Comparison of ENCODE assay signal across 19 mouse cellular contexts in the genomic region with DNA sequence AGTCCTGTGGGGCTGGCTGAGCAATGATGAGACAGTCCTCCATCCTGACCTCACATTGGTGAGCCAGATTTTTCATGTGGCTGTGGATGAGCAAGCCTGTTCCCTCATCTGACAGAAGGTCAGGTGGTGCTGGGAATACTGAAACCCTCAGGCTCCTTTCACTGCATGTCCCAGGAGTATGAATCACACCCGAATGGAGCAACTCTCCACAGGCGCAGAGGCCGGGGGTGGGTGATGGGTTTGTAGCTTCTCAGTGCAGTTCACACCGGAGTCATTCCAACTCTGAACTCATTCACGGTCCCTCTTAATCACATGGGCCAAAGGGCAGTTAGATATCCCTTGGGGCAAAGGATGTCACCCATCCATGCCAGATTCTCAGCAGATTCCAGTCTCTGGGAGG. TPM values are rescaled to one million over a fixed set of nuclear protein-coding genes. Genes with fewer than 3 reads are reported as not detected.
"Had no signal": no experiment of that assay in that cellular context is flagged by ENCODE, and none has a peak within 500 bp of the region (broad histone marks: within the 10 kb centered on the region; RNA-seq: fewer than 3 reads in every experiment).

No protein-coding gene starts in this region.

- ATAC-seq: lung, postnatal 0 days had no signal

- H3K9me3 ChIP-seq: kidney, embryonic 15.5 days; limb, embryonic 13.5 days; liver, embryonic 15.5 days; neural tube, embryonic 12.5 days had no signal

- H3K4me1 ChIP-seq: liver, embryonic 15.5 days had no signal

- H3K9ac ChIP-seq: kidney, embryonic 15.5 days; limb, embryonic 13.5 days; liver, embryonic 15.5 days; neural tube, embryonic 12.5 days had no signal

- H3K4me3 ChIP-seq: kidney, embryonic 15.5 days; limb, embryonic 13.5 days; liver, embryonic 15.5 days; neural tube, embryonic 12.5 days had no signal

- DNase-seq: kidney, postnatal 14 days; left cerebral cortex, postnatal 4 days; lung, adult 2 months; lung, postnatal 36 days; midbrain, embryonic 14.5 days; retina, postnatal 1 day; right cerebral cortex, postnatal 4 days; spleen, adult 18-20 months; thymus, adult 18-20 months; thymus, postnatal 14 days had no signal

- H3K27me3 ChIP-seq: limb, embryonic 13.5 days; liver, embryonic 15.5 days; neural tube, embryonic 12.5 days had no signal

- H3K36me3 ChIP-seq: kidney, embryonic 15.5 days; limb, embryonic 13.5 days; liver, embryonic 15.5 days; neural tube, embryonic 12.5 days had no signal

- H3K4me2 ChIP-seq: kidney, embryonic 15.5 days; limb, embryonic 13.5 days; liver, embryonic 15.5 days; neural tube, embryonic 12.5 days had no signal

- H3K27ac ChIP-seq: kidney, embryonic 15.5 days; limb, embryonic 13.5 days; liver, embryonic 15.5 days; neural tube, embryonic 12.5 days had no signal

RNA-seq across cellular contexts. Expression of gene Angpt4, which starts 3.1 kb away (rescaled TPM):
- total RNA-seq: left cerebral cortex, adult 18-20 months; left cerebral cortex, postnatal 4 days; megakaryocyte progenitor cell, adult 5-6 weeks; monocyte, adult 5-6 weeks; neutrophil, adult 5-6 weeks had no signal
- polyA plus RNA-seq: liver, embryonic 15.5 days had no signal
